Mouse (Mus musculus) CH12.LX (cell line): ENCODE measurements around the gene Hunk.

ENCODE experiments used
- BHLHE40 ChIP-seq: IDR thresholded peaks from 2 replicates; pipeline ENCODE4 v1.6.1; 2011; ENCODE audit warnings: mild to moderate bottlenecking, low read depth, low read length, improper control_type of control experiment
- CHD2 ChIP-seq: IDR thresholded peaks from 2 replicates; pipeline ENCODE4 v1.6.1; 2011; ENCODE audit warnings: low read length, improper control_type of control experiment
- CTCF ChIP-seq, 2 experiments: IDR thresholded peaks in 1 of 2; conservative IDR thresholded peaks in 1 of 2; 2 replicates each; pipeline ENCODE4 v1.5.1; 2011 to 2012; ENCODE audit warnings: low read depth in 2 of 2, low read length in 2 of 2, improper control_type of control experiment in 1 of 2, inconsistent platforms in 1 of 2, mild to moderate bottlenecking in 1 of 2, moderate library complexity in 1 of 2
- EP300 ChIP-seq: IDR thresholded peaks from 2 replicates; pipeline ENCODE4 v1.6.1; 2011; ENCODE audit warnings: low read length, improper control_type of control experiment
- HCFC1 ChIP-seq: IDR thresholded peaks from 2 replicates; pipeline ENCODE4 v1.6.1; 2012; ENCODE audit warnings: low read depth, mild to moderate bottlenecking, inconsistent platforms, low read length, improper control_type of control experiment
- IRF4 ChIP-seq: IDR thresholded peaks from 2 replicates; pipeline ENCODE4 v1.6.1; 2014; ENCODE audit warnings: low read depth, mild to moderate bottlenecking, inconsistent platforms, low read length, improper control_type of control experiment
- MAX ChIP-seq: IDR thresholded peaks from 2 replicates; pipeline ENCODE4 v1.6.1; 2011; ENCODE audit warnings: low read length, improper control_type of control experiment
- MAZ ChIP-seq: IDR thresholded peaks from 2 replicates; pipeline ENCODE4 v1.6.1; 2012; ENCODE audit warnings: low read depth, mild to moderate bottlenecking, inconsistent platforms, low read length, improper control_type of control experiment, moderate library complexity
- POLR2A ChIP-seq: IDR thresholded peaks from 2 replicates; pipeline ENCODE4 v1.6.1; 2011; ENCODE audit warnings: low read depth, mild to moderate bottlenecking, improper control_type of control experiment, low read length
- POLR2AphosphoS2 ChIP-seq: IDR thresholded peaks from 2 replicates; pipeline ENCODE4 v1.6.1; 2011; ENCODE audit warnings: low read depth, low read length, improper control_type of control experiment
- SIN3A ChIP-seq: IDR thresholded peaks from 2 replicates; pipeline ENCODE4 v1.6.1; 2012; ENCODE audit warnings: low read length, improper control_type of control experiment, inconsistent platforms
- UBTF ChIP-seq: IDR thresholded peaks from 2 replicates; pipeline ENCODE4 v1.6.1; 2012; ENCODE audit warnings: low read depth, mild to moderate bottlenecking, inconsistent platforms, low read length, improper control_type of control experiment, moderate library complexity
- ZC3H11A ChIP-seq: IDR thresholded peaks from 2 replicates; pipeline ENCODE4 v1.6.1; 2012; ENCODE audit warnings: low read depth, mild to moderate bottlenecking, inconsistent platforms, low read length, improper control_type of control experiment
- ZNF384 ChIP-seq: IDR thresholded peaks from 2 replicates; pipeline ENCODE4 v1.6.1; 2012; ENCODE audit warnings: low read depth, low read length, improper control_type of control experiment, inconsistent platforms

- TF ChIP-seq HCFC1 = no peak
- TF ChIP-seq ZC3H11A = no peak
- no peak for TF ChIP-seq POLR2A
- no peak for TF ChIP-seq POLR2AphosphoS2
- no peak for TF ChIP-seq EP300
- TF ChIP-seq MAZ = no peak
- TF ChIP-seq CTCF (conservative IDR thresholded peaks at IDR 0.05 in 1 of 2, IDR thresholded peaks at IDR 0.05 in 1 of 2; ENCODE audit: low read depth in 2 of 2, low read length in 2 of 2) = no peak
- no peak for TF ChIP-seq ZNF384
- no peak for TF ChIP-seq IRF4
- no peak for TF ChIP-seq MAX
- TF ChIP-seq BHLHE40 = no peak
- TF ChIP-seq CHD2 = no peak
- no peak for TF ChIP-seq UBTF
- TF ChIP-seq SIN3A = no peak
Measured at GRCm38 (mm10) chr16:90390731-90391130, 4.9 kb downstream of the Hunk start.
